Mouse (Mus musculus): Measurements from ENCODE around the gene Itpr3. TPM values are rescaled to one million over a fixed set of nuclear protein-coding genes. Genes with fewer than 3 reads are reported as not detected.

The Itpr3 gene
- 1 to 10 TPM; 4.2 to 5.7 TPM for total RNA-seq (2021)
- long read RNA-seq, experiment 1, full-length matches to known transcripts: 1 of 2 reads
- long read RNA-seq, experiment 1, partial matches to known transcripts: 1 of 2 reads
- long read RNA-seq, experiment 1, other reads (novel, unspliced or antisense): 0 of 2 reads
- long read RNA-seq, experiment 2, full-length matches to known transcripts: 4 of 7 reads
- long read RNA-seq, experiment 2, partial matches to known transcripts: 2 of 7 reads
- long read RNA-seq, experiment 2, other reads (novel, unspliced or antisense): 1 of 7 reads

DNA sequence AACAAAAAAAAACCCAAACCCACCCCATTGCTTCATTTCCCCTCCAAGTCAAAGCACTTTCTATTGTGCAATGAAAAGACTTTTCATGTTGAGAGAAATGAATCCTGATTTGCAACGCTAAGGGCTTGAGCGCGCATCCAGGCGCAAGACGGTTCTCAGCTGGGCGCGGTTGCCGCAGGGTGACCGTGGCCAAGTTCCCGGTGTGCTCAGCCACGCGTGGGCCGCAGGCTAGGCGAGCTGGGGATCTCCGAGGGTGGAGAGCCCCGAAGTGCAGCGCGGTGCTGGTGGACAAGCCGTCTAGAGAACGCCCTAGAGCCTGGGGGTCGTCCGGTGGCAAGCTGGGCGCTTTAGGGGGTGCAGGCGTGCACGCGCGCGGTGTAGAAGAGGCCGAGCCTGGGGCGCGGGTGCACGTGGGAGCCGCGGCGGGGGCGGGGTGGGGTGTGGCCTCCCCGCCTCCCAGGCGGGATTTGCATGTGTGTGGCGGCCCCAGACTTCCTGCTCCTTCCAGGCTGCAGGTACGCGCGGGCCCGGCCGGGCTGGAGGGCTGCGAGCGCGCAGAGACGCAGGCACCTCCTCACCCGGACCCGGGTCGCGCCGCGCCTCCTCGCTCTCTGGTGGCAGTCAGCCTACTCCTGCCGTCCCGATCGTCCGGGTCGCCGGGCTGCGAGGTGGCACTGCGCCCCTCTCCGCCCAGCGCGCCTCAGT is at the start of gene Itpr3:
Itpr3 (plus strand) TSS at position 493 of the 705 bp plus-strand sequence.
- intact Hi-C loops (cut with DNase I; ENCODE audit: low total_unique reads): no loop called here
- peak; percentile 66 for DNase-seq

DNA sequence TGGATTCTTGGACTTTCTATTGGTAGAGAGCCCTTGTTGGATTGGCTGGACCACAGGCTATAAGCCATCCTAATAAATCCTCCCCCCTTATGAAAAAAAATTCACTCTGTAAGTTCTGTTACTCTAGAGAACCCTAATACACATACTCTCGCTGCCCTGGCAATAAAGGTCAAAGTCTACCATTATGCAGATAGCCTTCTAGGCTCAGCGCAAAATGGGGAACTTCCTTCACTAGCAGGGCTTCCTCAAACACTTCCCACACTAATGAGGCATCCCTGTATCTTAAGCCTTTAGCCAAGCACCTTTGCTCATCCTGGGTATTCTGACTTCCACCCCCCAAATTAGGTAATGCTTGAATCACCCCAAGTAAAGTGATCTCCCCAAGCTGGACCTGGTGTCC is 48.8 kb upstream of the Itpr3 start:
- no peak for DNase-seq
- intact Hi-C loops (cut with DNase I; ENCODE audit: low total_unique reads): no loop called here

DNA sequence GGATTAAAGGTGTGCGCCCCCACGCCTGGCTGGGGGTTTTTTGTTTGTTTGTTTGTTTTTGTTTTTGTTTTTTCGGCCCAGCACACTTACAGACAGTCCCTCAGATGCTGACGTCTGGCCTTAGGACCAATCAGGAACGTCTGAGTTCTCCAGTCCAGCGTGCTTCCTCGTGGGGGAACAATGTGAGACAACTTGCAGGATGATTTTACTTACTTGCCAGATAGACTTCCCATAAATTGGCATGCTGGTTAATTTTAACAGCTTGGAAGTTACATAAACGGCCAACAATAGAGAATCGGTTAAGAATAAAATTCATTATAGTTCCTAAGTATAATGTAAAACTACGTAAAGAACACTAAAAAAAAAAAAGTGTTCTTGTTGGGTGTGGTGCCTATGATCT is 45.9 kb upstream of the Itpr3 start:
- intact Hi-C loops (cut with DNase I; ENCODE audit: low total_unique reads): no loop called here
- DNase-seq: no peak

DNA sequence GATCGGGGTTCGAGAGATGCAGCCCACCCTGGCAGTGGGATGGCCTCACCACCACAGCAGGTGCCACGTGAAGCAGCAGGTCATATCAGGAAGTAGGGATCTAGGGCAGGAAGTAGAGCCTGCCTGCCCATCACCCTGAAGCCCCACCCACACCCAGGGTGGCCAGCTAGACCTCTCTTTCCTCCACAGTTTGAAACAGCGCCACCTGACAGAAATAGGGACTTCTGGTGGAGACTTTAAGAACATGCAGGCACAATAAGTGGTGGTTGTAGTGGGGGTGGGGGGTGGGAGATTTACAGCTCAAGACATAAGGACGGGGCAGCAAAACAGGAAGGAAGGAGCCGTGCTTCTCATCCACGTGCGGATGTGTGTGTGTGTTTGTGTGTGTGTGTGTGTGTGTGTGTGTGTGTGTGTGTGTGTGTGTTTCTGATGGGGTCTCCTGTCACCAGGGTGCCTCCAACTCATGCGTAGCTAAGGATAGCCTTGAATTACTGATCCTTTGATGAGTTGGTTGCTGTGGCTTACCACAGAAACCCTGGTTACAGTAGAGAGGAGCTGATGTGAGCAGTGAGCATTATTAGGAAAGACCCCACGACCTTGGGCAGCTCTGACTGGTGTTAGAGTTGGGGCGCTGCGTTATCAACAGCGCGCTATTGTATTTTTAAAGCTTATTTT is 45.0 kb upstream of the Itpr3 start:
- intact Hi-C loops (cut with DNase I; ENCODE audit: low total_unique reads): no loop called here
- no peak for DNase-seq

DNA sequence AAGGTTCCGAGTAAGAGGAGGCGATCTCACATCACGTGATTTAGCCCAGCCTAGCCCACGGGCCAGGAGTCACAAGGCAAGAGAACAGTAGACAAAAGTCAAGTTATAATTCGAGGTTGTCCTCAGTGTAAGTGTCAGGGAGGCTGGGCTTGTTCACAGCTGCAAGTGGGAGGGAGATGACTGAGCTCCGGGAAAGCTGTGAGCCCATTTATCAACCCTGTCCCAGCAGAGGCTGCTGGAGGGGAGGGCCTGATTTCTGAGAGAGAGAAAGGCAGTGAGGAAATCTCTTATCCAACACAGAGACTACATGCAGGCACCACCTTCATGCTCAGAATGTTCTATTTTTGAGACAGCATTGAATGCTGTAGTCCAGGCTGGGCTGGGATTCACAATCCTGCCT is 44.2 kb upstream of the Itpr3 start:
- DNase-seq: no peak

DNA sequence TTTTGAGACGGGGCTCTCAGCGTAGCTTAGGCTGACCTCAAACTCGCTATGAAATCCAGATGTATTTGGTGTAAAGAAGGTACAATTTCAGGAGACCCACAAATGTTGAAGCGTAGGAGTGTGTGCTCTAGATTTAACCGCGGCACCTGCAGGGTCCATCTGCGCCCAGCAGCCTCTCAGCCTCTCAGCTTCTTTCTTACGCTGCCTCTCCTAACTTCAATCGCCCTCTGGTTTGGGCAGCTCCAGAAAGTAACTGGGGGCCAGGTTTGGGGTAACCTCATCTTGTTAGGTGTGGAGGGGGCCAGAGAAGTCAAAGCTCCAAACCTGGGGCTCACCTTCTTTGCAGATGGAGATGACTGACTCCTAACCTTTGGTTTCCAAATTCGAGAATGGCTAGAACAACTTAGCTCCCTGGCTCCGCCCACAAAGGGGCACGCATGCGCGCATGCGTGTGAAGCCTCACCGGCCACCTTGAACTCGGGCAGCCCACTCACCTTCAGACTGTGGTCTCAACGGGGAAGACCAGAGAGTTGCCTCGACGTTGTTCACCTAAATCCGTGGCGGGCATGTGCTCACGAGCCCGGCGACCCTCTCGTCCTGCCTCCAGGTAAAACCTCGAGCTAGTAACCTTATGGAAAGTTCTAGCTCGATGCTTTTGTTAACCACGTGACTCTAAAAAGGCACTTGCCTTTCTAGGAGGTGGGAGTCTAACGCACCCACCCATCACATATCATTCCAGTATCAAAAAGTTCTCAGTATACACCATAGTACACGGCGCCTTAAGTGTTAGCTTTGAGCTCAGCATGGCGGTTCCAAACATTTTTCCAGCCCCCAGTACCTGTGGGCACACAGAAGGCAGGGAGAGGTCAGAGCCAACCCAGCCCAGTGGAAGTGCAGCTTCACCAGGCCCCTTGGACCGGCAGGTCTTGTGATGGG is 39.3 kb upstream of the Itpr3 start:
- DNase-seq: peak; percentile 85
- intact Hi-C loops (cut with DNase I; ENCODE audit: low total_unique reads): no loop called here

More for the DNA sequence above, 44.2 kb upstream of the Itpr3 start:
- intact Hi-C loops (cut with DNase I; ENCODE audit: low total_unique reads): no loop called here

DNA sequence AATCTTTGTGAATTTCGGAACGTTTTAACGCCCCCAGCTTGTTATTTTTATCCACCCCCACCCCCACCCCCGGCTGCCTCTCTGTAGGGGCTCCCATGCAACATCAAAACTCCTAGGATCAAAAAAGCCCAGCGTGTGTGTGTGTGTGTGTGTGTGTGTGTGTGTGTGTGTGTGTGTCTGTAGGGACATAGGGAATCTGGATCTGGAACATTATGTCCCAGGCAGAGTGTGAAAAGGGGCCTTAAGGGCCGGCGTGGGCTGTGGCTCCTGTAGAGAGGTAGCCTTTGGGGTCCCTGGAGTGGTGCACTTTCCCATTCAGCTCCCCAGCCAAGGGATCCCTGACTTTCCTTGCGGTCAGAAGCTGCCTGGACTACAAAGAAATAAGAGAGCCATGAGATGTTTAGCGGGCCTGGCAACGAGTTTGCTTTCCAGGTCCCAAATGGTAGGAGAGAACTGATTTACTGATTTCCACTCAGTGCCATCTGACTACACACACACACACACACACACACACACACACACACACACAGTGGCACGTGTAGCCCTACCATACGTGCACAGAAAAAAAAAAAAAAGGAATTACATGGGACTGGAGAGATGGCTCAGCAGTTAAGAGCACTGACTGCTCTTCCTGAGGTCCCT is 38.4 kb upstream of the Itpr3 start:
- intact Hi-C loops (cut with DNase I; ENCODE audit: low total_unique reads): no loop called here
- no peak for DNase-seq

DNA sequence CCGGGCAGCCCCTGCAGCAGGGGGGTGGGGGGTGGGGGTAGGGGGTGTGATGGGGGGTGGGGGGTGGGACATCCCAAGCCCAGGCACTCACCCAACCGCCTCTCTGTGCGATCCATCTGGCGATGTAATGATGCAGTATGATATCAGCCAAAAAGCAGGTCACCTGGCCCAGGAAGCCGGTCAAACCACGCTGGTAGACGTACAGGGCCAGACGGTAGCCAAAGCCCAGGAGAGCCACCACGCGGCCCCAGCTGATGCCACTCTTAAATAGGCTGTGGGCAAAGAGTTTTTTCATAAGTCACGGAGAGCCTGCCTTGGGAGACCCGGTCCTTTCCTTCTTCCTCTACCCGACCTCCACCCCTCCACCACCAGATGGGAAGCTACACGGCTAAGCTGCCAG is 36.0 kb upstream of the Itpr3 start:
- intact Hi-C loops (cut with DNase I; ENCODE audit: low total_unique reads): loop anchor here (10.0 kb wide), 1 partner anchor 174 kb away; no protein-coding TSS in a partner anchor
- no peak for DNase-seq

DNA sequence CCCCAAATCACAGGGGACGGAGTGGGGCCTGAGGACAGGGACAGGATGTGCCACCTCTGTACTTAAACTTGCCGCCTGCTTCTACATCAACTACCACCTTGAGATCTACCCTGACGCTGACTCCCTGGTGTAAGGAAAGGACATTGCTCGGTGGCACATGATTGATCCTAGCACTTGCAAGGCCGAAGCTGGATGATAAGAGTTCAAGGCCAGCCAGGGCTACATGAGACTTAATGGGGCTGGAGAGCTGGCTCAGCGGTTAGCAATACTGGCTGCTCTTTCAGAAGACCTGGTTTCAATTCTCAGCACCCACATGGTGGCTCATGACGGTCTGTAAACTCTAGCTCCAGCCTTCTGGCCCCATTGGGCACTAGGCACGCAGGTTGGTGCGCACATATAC is 35.4 kb upstream of the Itpr3 start:
- intact Hi-C loops (cut with DNase I; ENCODE audit: low total_unique reads): loop anchor here (10.0 kb wide), 1 partner anchor 173 kb away; no protein-coding TSS in a partner anchor

DNA sequence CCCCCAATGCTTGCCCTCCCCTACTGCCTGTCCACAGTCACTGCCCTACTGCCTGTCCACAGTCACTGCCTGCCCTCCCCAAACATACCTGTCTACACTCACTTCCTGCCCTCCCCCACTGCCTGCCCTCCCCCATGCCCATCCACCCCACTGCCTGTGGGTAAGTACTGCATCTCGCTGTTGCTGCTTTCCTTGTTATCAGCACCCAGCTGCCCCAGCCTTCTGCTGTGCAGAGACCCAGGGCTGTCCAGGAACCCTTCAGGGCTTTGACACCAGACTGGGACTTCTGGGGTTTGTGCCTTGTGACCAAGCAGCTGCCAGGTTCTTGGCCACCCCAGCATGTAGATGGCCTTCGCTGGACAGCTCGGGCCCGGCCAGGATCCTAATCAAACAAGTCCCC is 33.8 kb upstream of the Itpr3 start:
- DNase-seq: no peak
- intact Hi-C loops (cut with DNase I; ENCODE audit: low total_unique reads): loop anchor here (10.0 kb wide), 1 partner anchor 171 kb away; no protein-coding TSS in a partner anchor

More for the DNA sequence above, 35.4 kb upstream of the Itpr3 start:
- DNase-seq: no peak

DNA sequence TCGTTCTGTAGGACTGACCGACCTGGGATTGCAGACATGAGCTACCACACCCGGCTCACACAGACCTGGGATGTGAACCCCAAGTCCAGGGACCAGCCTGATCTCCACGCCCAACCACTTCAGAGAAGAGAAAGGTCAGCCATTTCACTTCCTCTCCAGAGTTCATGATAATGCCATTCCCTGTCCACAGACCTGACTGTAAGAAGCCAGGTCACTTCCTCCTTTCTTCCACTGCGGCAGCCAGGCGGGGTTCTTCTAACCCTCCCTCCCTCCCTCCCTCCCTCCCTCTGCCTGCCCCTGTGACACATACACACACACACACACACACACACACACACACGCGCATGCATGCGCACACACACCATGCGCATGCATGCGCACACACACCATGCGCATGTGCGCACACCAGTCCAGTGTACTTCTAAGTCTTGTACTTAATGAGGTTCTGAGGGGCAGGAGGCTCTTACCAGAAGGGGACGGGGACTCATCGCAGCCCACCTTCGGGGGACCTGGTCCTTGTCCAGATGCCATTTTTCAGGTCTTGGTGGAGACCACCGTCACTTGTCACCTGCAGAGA is 31.7 kb upstream of the Itpr3 start:
- DNase-seq: no peak
- intact Hi-C loops (cut with DNase I; ENCODE audit: low total_unique reads): loop anchor here (10.0 kb wide), 1 partner anchor 169 kb away; no protein-coding TSS in a partner anchor

DNA sequence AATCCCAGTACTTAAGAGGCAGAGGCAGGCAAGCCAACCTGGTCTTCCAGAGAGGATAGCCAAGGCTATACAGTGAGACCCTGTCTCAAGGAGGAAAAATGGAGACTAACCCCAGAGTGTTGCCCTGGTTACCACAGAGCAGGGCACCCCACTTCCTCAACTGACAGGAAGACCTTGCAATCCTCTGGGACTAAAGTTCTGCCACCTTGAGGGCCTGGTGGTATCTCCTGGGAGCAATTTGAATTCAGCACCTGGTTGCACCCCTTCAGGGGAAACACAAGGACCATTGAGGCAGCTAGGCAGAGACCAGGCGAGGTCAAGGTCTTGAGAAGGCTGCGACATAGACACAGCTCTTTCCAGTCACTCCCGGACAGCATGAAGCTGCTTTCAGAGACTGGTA is 31.2 kb upstream of the Itpr3 start:
- DNase-seq: no peak
- intact Hi-C loops (cut with DNase I; ENCODE audit: low total_unique reads): loop anchor here (10.0 kb wide), 1 partner anchor 169 kb away; no protein-coding TSS in a partner anchor

DNA sequence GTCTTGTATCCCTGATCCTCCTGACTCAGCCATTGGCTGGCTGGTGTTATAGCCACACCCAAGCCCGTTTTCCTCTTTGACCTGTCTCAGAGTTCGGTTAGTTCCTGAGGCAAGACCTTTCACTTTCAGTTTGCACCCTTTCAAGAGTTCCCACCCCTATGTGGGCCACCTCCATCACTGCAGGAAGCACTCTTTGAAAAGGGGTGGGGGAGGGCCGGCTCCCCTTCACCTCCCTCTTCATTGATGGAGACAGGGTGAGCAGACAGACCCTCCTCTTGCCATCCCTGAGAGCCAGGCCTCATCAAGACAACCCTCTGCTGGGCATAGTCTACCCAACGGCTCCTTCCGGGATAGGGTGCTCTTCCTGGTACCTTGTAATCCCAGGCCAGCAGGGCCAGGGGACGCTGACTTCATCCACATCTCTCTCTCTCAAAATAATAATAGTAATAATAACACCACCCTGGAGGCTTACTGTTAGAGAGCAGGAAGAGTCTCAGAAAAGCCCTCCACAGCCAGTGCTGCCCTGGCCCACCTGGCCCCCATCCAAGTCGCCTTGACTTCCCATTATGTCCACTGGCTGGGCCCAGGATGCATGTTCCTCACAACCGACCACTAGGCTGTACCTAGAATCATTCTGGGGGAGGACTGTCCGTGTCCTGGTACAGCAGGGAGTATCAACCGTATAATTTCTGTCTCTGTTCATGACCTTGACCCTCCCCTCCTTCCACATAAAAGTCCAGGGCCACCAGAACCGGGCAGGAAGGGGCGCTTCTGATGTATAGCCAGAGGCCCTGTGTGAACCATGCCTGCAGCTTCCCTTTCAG is 29.4 kb upstream of the Itpr3 start:
- intact Hi-C loops (cut with DNase I; ENCODE audit: low total_unique reads): loop anchor here (10.0 kb wide), 1 partner anchor 167 kb away; no protein-coding TSS in a partner anchor
- DNase-seq: peak; percentile 55

DNA sequence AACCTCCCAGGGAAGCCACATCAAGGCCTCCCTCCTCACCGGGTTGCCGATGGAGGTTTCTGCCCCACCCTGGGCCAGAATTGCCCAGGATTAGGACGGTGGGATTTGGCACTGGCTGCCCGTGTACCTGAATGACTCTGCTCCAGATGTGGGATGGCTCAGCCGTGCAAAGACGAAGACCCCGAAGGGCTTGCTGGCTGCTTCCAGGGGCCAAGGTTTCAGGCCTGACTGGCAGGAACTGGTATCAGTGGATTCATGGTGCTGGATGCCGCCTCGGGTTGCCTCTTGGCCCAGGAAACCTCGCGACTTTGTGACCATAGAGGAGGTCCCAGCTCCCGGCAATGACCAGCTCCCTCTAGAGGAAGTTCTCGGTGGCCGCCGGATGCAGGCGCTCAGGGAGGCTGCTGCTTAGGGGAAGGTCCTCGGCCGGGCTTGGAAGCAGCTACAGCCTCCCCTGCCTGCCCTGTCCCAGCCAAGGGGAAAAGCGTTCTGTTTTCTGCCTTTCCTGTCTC is 28.8 kb upstream of the Itpr3 start:
- DNase-seq: peak; percentile 92
- intact Hi-C loops (cut with DNase I; ENCODE audit: low total_unique reads): loop anchor here (10.0 kb wide), 1 partner anchor 166 kb away; no protein-coding TSS in a partner anchor

DNA sequence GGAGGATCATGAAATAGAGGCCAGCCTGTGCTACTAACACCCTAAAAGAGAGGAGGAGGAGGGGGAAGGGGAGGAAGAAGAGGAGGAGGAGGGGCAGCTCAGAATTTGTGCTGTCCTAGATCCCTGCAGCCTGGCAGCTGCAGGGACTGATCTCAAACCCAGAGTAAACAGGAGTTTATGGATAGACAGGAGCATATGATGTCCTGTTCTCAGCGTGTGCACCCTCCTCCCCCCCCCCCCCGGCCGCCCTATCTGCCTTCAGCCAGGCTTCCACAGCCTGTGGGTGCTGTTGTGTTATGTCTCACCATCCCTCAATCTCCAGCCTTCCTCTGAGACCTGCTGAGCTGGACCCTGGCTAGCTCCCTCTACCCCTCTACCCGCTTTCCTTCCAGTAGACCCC is 28.2 kb upstream of the Itpr3 start, which contains the start of gene Bak1:
Bak1 (minus strand) TSS at position 101 of the 400 bp plus-strand sequence.
- no peak for DNase-seq
- intact Hi-C loops (cut with DNase I; ENCODE audit: low total_unique reads): loop anchor here (10.0 kb wide), 1 partner anchor 166 kb away; no protein-coding TSS in a partner anchor

DNA sequence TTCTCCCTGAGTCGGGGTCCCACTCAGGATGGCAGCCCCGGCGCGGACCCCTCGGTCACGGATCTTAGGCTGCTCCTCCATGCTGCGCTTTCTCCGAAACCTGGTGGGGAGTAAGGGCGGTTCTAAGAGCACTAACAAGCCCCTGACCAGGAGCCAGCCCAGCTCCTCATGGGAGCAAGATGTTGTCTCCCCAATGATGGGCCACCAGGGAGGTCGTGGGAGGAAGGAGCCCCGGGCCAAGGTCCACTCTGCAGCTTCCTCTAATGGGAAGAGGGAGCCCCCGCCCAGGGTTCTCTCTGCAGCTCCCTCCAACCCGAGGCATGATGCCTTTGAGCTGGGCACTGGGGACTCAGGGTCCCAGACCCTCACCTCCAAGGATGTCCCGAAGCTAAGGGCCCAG is 27.7 kb upstream of the Itpr3 start:
- intact Hi-C loops (cut with DNase I; ENCODE audit: low total_unique reads): loop anchor here (10.0 kb wide), 1 partner anchor 165 kb away; no protein-coding TSS in a partner anchor
- DNase-seq: no peak

DNA sequence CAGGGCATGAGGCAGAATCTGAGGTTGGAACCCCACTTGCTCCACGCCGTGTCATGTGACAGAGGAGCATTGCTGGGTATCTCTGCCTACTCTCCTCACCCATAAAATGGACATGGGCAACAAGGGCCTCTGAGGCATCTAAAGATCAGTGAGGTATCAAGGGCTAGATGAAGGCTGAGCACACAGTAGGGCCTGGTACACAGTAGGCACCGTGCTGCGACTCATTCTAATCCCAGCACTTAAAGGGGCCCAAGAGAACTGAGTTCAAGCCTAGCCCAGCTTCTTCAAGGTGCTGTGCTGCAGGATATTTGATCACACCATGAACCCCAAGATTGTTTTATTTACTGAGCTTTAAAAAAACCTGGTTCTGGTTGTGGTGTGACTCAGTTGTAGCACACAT is 26.2 kb upstream of the Itpr3 start:
- intact Hi-C loops (cut with DNase I; ENCODE audit: low total_unique reads): loop anchor here (5.0 kb wide), 1 partner anchor 91 kb away; no protein-coding TSS in a partner anchor
- no peak for DNase-seq
